Mouse (Mus musculus) embryo, embryonic 9.5 days (tissue): ENCODE measurements around the gene Ccr10.
A peak's percentile ranks its signal among the peaks of the same experiment; 100 is the strongest.

ENCODE experiments used
- DNase-seq: peaks from one replicate; pipeline ENCODE4 v3.0.0-alpha.2; 2017; ENCODE audit errors: extremely low spot score

Gene Ccr10

GRCm38 (mm10) chr11:101188166-101188805 is 13.0 kb upstream of the Ccr10 start:
- no peak for DNase-seq

GRCm38 (mm10) chr11:101187541-101187940 is 12.3 kb upstream of the Ccr10 start:
- no peak for DNase-seq

- no peak for DNase-seq
These were observed 11.4 kb upstream of the Ccr10 start for GRCm38 (mm10) chr11:101186526-101187247.

GRCm38 (mm10) chr11:101185441-101185840 is 10.2 kb upstream of the Ccr10 start:
- DNase-seq: no peak

GRCm38 (mm10) chr11:101184984-101185383 is 9.7 kb upstream of the Ccr10 start:
- no peak for DNase-seq

GRCm38 (mm10) chr11:101182771-101183517 is 7.7 kb upstream of the Ccr10 start:
- no peak for DNase-seq

- DNase-seq: no peak
These were observed 6.7 kb upstream of the Ccr10 start for GRCm38 (mm10) chr11:101181961-101182360.

GRCm38 (mm10) chr11:101180846-101181740 is 5.8 kb upstream of the Ccr10 start:
- peak; percentile 65 for DNase-seq

- DNase-seq: no peak
These were observed 5.0 kb upstream of the Ccr10 start for GRCm38 (mm10) chr11:101180261-101180660.

- DNase-seq: no peak
These were observed 4.1 kb upstream of the Ccr10 start for GRCm38 (mm10) chr11:101179306-101179705.

GRCm38 (mm10) chr11:101178061-101179058 is 3.1 kb upstream of the Ccr10 start:
- no peak for DNase-seq

GRCm38 (mm10) chr11:101176933-101177773 is 1.9 kb upstream of the Ccr10 start:
- peak; percentile 48 for DNase-seq

- peak; percentile 47 for DNase-seq
These were observed 961 bp upstream of the Ccr10 start for GRCm38 (mm10) chr11:101176117-101176691.

- no peak for DNase-seq
These were observed 433 bp upstream of the Ccr10 start for GRCm38 (mm10) chr11:101175636-101176116.

- no peak for DNase-seq
These were observed 876 bp downstream of the Ccr10 start for GRCm38 (mm10) chr11:101174389-101174745.

GRCm38 (mm10) chr11:101173631-101174388 is 1.4 kb downstream of the Ccr10 start:
- peak; percentile 85 for DNase-seq

GRCm38 (mm10) chr11:101173112-101173511 is 2.1 kb downstream of the Ccr10 start:
- no peak for DNase-seq

GRCm38 (mm10) chr11:101172434-101172815 is 2.8 kb downstream of the Ccr10 start:
- no peak for DNase-seq
